Mouse (Mus musculus): Measurements from ENCODE around the gene Ubd. TPM values are rescaled to one million over a fixed set of nuclear protein-coding genes. Genes with fewer than 3 reads are reported as not detected.

The Ubd gene
- polyA plus RNA-seq, 1 experiment from 2014 or later: not detected

DNA sequence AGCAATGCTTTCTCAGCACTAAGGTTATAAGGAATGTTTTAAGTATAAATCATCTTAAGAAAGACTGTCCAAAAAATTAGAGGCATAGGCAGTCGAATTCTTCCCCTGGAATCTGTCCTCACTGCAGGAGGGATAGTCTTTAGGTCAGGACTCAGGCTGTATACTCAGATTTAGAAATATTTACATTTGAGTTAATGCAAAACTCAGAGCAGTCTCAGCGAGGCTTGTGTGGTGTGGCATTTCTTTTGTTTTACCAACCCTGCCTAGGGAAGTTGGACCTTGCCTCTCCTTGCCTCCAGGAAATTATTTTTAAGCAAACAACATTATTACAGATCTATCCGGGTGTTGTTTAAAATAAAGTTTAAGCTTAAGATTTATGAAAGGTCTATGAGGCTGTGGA is 48.5 kb downstream of the Ubd start:
- H3K4me3 ChIP-seq (replicated peaks; ENCODE audit: low read depth, low read length): no peak overlapping the region
- H3K9me3 ChIP-seq (ENCODE audit: control insufficient read depth, low read length): no peaks in the 10 kb centered on the region
- no peak overlapping the region for H3K9ac ChIP-seq (replicated peaks; ENCODE audit: low read length)
- no peaks in the 10 kb centered on the region for H3K27me3 ChIP-seq (ENCODE audit: control insufficient read depth, insufficient read depth, low read length)
- no peak for ATAC-seq (ENCODE audit: low FRiP score, low TSS enrichment)
- WGBS: 62% methylated on average over 3 of the region's 3 CpGs
- H3K27ac ChIP-seq (replicated peaks; ENCODE audit: low read depth, low read length): no peak overlapping the region
- no peaks in the 10 kb centered on the region for H3K36me3 ChIP-seq (ENCODE audit: control insufficient read depth, insufficient read depth, low read length)
- no peaks in the 10 kb centered on the region for H3K4me1 ChIP-seq (ENCODE audit: control insufficient read depth, insufficient read depth, low read length)
- H3K4me2 ChIP-seq (ENCODE audit: low read length): no peak overlapping the region
- no peak for DNase-seq

Other genes with a start within 250 kb of the Ubd start
- gene Ppp1r11, start 242.2 kb upstream of the Ubd start, polyA plus RNA-seq (2014; fragmentation: Nextera tagmentation; extraction: Ambion mirVana): 176 and 215 TPM in 2 replicates
- 64.7 and 69.4 TPM in 2 replicates for gene Znrd1, start 235.3 kb upstream of the Ubd start, polyA plus RNA-seq (2014; fragmentation: Nextera tagmentation; extraction: Ambion mirVana)
- gene Znrd1as, start 235.3 kb upstream of the Ubd start, polyA plus RNA-seq (2014; fragmentation: Nextera tagmentation; extraction: Ambion mirVana): 2.9 and 6.1 TPM in 2 replicates
- gene 2410137M14Rik, start 212.7 kb upstream of the Ubd start, polyA plus RNA-seq (2014; fragmentation: Nextera tagmentation; extraction: Ambion mirVana): 0.32 and 0.76 TPM in 2 replicates
- 1.8 and 2.0 TPM in 2 replicates for gene H2-M5, start 204.4 kb upstream of the Ubd start, polyA plus RNA-seq (2014; fragmentation: Nextera tagmentation; extraction: Ambion mirVana)
- gene Zfp57, start 192.7 kb upstream of the Ubd start, polyA plus RNA-seq (2014; fragmentation: Nextera tagmentation; extraction: Ambion mirVana): 283 and 301 TPM in 2 replicates
- gene Mog, start 170.5 kb upstream of the Ubd start, polyA plus RNA-seq (2014; fragmentation: Nextera tagmentation; extraction: Ambion mirVana): 1.9 and 2.2 TPM in 2 replicates
- gene Gabbr1, start 147.9 kb upstream of the Ubd start, polyA plus RNA-seq (2014; fragmentation: Nextera tagmentation; extraction: Ambion mirVana): 103 and 123 TPM in 2 replicates
- gene Olfr90, start 105.4 kb upstream of the Ubd start, polyA plus RNA-seq (2014; fragmentation: Nextera tagmentation; extraction: Ambion mirVana): not detected in 2 replicates
- gene Olfr91, start 95.6 kb upstream of the Ubd start, polyA plus RNA-seq (2014; fragmentation: Nextera tagmentation; extraction: Ambion mirVana): not detected in 2 replicates
- not detected in 2 replicates for gene Olfr92, start 73.8 kb upstream of the Ubd start, polyA plus RNA-seq (2014; fragmentation: Nextera tagmentation; extraction: Ambion mirVana)
- gene Olfr93, start 32.4 kb upstream of the Ubd start, polyA plus RNA-seq (2014; fragmentation: Nextera tagmentation; extraction: Ambion mirVana): not detected in 2 replicates
- not detected in 2 replicates for gene Olfr94, start 7.1 kb downstream of the Ubd start, polyA plus RNA-seq (2014; fragmentation: Nextera tagmentation; extraction: Ambion mirVana)
- gene Olfr95, start 19.2 kb downstream of the Ubd start, polyA plus RNA-seq (2014; fragmentation: Nextera tagmentation; extraction: Ambion mirVana): not detected in 2 replicates
- not detected in 2 replicates for gene Olfr96, start 26.3 kb downstream of the Ubd start, polyA plus RNA-seq (2014; fragmentation: Nextera tagmentation; extraction: Ambion mirVana)
- gene Olfr97, start 43.4 kb downstream of the Ubd start, polyA plus RNA-seq (2014; fragmentation: Nextera tagmentation; extraction: Ambion mirVana): not detected in 2 replicates
- not detected in 2 replicates for gene Olfr98, start 69.9 kb downstream of the Ubd start, polyA plus RNA-seq (2014; fragmentation: Nextera tagmentation; extraction: Ambion mirVana)
- 0.80 and 1.1 TPM in 2 replicates for gene H2-M3, start 76.3 kb downstream of the Ubd start, polyA plus RNA-seq (2014; fragmentation: Nextera tagmentation; extraction: Ambion mirVana)
- gene Olfr99, start 89.6 kb downstream of the Ubd start, polyA plus RNA-seq (2014; fragmentation: Nextera tagmentation; extraction: Ambion mirVana): not detected in 2 replicates
- gene Olfr101, start 110.4 kb downstream of the Ubd start, polyA plus RNA-seq (2014; fragmentation: Nextera tagmentation; extraction: Ambion mirVana): not detected in 2 replicates
- gene Olfr102, start 123.2 kb downstream of the Ubd start, polyA plus RNA-seq (2014; fragmentation: Nextera tagmentation; extraction: Ambion mirVana): not detected in 2 replicates
- not detected in 2 replicates for gene Olfr103, start 145.8 kb downstream of the Ubd start, polyA plus RNA-seq (2014; fragmentation: Nextera tagmentation; extraction: Ambion mirVana)
- not detected in 2 replicates for gene Olfr104-ps, start 165.7 kb downstream of the Ubd start, polyA plus RNA-seq (2014; fragmentation: Nextera tagmentation; extraction: Ambion mirVana)
- not detected in 2 replicates for gene Olfr105-ps, start 185.1 kb downstream of the Ubd start, polyA plus RNA-seq (2014; fragmentation: Nextera tagmentation; extraction: Ambion mirVana)
- not detected in 2 replicates for gene Olfr106-ps, start 196.5 kb downstream of the Ubd start, polyA plus RNA-seq (2014; fragmentation: Nextera tagmentation; extraction: Ambion mirVana)
- gene Olfr107, start 205.3 kb downstream of the Ubd start, polyA plus RNA-seq (2014; fragmentation: Nextera tagmentation; extraction: Ambion mirVana): not detected in 2 replicates